Mouse (Mus musculus) T-cell, adult 2 months (primary cell): ENCODE measurements around the gene Zdhhc14.

Experiments used
- DNase-seq: peaks from one replicate; pipeline ENCODE4 v3.0.0; 2022; ENCODE audit warnings: low spot score

The Zdhhc14 gene

DNA sequence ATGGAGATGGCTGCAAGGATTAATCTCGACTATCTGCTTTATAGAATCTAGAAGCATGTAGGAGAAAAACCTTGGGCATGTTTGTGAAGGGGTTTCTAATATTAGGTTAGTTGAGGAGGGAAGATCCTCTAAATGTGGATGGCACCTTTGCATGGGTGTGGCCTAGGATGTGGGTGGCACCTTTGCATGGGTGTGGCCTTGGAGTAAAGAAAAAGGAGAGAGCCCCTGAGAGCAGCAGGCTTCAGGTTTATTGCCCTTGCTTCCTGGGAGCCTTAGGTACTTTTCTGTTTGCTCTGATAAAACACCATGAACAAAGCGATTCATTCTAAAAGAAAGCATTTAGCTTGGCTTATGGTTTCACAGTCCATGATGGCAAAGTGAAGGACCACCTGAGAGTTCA lies 62.2 kb downstream of the Zdhhc14 start:
- DNase-seq = no peak

DNA sequence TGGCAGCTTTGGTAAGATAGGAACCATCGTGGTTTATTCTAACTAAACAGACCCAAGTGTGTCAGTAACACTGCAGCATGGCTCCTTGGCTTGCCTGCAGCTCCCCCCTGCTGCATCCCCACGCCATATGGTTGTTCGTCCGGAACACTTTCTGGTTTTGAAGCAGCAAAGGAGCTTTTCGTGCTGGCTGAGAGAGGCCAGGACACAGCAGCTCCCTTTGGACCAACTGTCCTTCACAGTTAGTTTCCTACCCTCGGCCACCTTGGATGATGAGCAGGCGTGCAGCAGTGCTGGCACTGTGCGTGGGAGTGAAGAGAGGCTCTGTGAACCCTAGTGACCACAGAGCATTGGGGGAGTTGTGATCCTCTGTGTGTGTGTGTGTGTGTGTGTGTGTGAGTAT lies 64.2 kb downstream of the Zdhhc14 start:
- DNase-seq = no peak

DNA sequence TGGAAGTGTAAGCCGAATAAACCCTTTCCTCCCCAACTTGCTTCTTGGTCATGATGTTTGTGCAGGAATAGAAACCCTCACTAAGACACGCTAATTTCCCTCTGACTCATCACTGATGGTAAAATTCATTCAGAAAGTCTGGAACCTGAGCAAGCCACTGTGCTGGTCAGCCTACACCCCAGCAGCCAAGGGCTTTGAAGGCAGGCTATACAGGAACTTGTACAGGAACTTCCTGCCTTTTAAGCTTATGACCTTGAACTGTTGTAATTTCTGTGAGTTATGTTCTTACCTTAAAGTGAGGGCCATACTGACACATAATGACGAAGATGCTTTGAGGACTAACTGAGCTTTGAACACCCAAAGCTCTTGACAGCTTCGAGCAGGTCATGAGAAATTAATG lies 67.9 kb downstream of the Zdhhc14 start:
- no peak for DNase-seq

DNA sequence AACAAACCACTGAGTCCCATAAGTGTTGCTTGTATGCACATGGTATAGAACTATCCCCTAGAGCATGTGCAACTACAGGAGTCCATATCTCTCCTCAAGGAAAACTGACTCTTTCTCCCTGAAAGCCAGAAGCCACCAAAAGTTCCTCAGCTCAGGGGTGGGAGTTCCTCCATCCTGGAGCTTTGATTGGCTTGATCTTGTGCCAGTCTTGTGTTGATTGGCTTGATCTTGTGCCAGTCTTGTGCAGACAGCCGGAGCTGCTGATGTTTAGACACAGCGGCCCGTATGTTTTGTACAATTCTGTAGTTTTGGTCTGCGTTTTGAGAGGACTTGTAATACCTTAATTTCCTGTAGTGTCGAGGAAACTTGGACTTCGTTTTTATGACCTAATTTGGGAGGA lies 70.8 kb downstream of the Zdhhc14 start:
- DNase-seq = no peak

DNA sequence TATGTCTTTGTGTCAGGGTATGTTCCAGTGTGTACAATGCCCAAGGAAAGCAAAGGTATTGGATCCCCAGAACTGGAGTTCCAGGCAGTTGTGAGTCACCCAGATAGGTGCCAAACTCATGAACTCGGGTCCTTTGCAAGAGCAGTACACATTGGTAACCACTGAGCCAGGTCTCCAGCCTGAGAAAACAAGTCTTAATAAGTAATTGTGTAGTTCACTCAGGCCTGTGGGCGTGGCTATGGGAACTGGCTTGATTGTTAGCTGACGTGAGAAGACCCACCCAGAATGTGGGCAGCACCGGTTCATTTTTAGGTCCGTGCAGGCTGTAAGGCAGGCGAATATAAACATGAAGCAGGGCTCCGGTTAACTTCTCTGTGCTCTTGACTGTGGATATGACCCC lies 73.6 kb downstream of the Zdhhc14 start:
- no peak for DNase-seq

DNA sequence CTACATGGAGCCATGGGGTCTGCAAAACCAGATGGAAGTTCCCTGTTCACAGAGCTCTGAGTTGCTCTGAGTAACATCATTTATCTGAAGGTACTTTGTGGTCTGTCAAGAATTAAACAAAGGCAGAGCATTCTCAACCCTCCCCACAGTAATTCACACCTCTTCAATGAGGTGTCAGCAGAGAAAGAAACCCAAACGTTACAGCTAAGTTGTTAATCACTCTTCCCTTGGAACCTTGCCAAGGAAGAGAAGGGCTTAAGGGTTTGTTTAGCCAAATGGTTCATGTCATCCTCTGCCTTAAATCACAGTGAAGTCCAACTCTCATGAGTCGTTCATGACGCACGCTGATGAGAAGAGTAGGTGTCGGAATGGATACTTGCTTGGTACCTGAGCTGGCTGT lies 75.6 kb downstream of the Zdhhc14 start:
- no peak for DNase-seq

DNA sequence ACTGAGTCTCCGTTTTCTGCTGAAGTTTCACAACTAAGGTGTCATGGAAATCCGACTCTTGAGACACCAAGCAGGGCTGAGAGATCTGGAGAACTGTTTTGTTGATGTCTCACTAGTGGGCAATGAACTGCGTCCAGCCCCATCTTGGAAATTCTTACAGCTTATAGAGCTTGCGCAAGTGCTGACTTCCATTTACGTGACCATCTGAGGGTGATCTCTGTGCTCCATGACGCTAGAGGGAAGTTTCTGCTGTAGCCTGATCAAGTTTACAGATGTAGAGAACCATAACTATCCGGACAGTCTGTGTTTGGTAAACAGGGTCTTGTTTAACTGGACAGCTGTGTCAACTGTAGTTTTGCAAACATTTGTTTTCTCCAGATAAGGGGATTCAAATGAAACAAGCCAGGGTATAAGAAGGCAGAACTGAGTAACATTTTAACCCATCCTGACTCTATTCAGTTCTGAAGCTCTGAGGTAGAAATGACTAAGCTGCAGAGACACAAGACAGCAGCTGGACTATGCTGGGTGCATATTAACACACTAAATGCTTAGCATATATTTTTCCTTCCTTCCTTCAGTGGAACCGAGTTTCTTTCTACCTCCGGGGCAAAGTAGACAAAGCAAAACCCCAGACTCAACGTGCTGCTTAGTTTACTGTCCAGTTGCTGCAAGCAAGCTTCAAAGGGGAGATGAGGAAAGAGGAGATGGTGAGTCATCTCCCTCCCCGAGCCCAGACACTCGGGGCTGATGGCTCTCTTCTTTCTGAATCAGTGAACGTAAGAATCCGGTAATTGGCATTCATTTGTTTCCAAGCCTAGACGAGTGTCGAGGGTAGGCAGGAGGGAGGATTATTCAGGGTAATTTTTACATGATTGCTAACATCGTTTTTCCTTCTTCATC lies 77.0 kb downstream of the Zdhhc14 start:
- no peak for DNase-seq

DNA sequence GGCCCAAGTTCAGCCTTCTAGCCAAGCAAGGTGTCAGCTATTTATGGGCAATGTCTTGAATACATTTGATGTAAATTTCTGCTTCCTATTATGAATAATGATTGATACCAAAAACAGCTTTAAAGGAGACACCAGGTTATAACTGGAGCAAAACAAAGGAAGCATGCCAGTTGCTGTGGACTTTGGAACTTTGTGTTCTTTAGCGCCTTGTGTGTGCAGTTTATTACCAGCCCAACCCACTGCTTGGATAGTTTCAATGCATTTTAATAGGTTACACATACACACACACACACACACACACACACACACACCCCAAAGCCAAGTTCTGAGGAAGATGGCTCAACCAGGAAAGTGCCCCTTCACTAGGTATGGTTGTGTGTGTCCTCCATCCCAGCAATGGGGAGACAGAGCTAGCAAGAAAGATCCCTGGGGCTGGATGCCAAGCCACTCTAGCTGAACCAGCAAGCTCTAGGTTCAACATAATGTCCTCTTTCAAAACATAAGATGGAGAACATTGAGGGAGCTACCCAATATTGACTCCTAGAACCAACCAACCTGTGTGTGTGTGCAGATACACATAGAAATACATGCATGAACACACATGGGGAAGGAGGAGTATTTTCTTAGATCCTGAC lies 79.9 kb downstream of the Zdhhc14 start:
- DNase-seq = no peak

DNA sequence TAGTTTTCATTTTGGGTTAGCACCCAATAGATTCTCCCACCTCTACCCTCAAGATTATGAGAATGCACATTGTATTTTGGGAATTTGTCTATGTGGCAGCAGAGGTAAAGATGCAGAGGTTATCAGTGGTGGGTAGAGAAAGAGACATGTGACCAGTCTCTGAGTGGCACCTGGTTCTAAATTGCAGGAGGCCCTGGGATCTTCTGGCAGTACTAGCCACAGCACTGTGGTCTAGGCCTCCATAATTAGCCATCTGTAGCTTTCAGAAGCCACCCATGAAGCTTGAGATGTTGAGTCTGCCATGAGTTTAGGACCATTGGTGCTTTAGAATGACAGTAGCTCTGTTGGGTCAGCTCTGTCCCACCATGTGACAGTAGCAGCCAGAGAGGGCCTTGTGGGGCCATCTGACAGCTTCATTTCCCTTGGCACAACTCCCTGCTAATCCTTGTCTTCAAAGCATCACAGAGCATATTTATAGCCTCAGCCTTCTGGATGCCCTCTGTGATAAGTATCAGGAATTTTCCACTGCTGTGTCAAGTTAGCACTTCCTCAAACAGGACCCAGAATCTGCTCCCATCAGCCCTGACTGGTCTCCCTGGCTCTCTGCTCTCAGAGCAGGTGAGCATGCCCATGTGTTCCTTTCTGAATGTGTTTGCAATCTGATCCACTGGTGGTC lies 80.5 kb downstream of the Zdhhc14 start:
- DNase-seq = no peak

DNA sequence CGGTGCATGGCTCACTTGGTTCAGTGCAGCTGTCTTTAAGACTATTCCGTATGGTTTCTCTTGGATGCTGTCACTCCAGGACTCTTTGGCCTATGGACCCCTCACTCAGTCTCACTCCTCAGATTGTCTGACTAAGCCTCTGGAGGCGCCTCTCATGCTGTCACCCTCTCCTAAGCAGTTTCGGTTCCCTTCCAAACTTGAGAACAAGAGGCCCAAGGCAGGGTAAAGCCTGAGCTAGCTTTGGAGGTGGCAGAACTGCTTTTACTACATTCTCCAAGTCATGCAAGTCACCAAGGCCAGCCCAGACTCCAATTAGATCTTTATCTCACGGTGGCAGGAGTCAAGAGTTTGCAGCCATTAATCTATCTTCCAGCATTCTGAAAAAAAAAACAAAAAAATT lies 82.3 kb downstream of the Zdhhc14 start:
- DNase-seq = no peak

DNA sequence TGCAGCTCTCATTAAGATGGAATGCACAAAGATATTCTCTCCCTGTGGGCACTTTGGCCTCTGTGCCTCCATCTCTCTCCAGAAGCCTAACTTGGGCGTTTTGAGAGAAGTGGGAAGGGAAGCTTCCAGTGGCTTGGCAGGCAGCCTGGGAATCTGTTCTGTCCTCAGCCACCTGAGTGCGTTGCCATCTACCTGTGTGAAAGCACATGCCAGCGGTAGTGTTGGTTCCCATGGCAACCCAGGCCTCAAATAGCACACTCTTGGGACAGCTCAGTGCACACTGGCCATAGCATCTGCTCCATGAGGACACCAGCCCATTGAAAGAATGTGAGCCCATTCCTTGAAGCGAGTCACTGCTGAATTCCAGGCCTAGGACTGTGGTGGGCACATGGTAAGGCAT lies 83.2 kb downstream of the Zdhhc14 start:
- DNase-seq = no peak

DNA sequence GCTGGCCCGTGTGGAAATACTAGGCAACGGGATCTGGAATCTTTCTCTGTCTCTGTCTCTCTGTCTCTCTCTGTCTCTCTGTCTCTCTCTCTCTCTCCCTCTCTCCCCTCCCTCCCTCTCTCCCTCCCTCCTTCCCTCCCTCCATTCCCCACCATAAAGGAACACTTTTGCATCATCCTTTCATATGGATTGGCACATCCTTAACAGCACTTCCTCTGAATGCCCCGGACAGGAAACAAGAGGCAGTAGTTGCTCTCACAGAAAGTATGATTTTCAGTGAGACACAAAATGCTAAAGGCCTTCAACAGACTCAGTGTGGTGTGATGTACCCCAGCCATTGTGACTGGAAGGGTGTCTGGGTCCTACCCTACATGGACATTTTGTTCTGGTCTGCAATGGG lies 89.9 kb downstream of the Zdhhc14 start:
- no peak for DNase-seq

DNA sequence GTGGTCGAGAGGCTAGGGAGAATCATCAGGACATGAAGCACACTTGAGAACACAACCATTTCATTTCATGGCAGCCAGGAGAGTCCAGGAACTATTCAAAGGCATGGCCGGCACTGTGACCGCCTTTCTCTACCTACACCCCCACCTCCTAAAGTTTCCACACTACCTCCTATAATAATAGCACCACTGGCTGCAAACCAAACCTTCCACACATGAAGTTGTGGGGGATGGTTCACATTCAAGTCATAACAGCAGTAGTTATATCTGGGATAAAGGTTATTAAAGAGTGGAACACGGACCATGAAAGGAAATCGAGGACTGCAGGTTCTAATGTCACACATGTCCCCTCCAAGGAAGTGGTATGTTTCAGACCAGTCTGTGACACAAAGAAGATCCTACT lies 90.6 kb downstream of the Zdhhc14 start:
- DNase-seq = no peak

DNA sequence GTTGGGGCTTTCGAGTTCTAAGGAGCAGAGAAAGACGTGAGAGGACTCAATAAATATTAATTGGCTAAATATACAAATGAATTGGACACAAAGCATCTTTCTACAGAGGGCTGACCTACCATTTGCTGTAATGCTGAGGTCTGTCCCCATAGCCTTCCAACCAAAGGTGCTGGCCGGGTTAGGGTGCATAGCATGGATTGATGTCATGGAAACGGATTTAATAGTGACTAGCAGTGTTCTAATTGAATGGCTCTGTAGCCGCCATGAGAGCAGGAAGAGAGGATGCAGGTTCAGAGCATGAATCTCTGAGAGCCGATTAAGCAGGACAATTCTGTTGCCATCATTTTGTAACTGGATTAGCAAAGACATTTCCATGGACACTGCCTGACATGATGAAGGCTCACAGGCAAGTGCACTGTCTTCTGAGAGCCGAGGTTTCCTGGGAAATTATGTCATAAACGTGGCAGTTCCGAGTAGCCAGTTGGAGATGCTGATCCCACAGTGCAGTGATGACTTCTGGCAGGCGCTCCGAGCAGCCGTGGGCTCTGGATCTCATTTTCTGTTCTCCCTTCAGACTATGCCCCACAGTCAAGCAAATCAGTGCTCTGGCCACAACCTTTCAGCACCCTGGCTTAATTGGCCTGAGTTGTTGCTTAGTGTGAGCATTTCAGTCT lies 91.3 kb downstream of the Zdhhc14 start:
- no peak for DNase-seq

DNA sequence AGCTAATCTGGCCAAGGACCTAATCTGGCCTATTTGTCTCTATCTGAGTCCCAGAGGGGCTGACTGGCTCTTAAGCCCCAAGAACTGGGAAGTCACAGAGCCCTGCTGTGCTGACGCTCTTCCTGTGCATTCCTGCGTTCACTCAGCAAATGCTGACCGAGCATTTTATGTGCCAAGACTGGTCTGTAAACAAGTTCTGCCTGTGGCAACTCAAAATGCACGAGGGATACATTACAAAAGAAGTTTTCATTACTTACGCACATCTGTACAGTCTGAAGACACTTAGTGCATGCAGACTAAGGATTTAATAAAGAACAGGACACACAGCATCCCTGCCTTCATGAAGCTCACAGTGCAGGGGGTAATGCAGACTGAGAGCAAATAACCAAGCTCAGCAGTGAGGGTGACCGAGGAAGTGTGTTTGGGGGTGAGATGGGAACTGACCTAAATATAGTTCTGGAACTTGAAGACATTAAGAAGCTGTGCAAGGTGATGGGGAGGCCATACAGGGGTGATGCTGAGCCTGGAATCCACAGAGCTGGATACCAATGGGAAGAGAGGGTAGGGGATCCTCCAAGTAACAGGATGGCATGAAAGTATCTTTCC lies 99.3 kb downstream of the Zdhhc14 start:
- no peak for DNase-seq

DNA sequence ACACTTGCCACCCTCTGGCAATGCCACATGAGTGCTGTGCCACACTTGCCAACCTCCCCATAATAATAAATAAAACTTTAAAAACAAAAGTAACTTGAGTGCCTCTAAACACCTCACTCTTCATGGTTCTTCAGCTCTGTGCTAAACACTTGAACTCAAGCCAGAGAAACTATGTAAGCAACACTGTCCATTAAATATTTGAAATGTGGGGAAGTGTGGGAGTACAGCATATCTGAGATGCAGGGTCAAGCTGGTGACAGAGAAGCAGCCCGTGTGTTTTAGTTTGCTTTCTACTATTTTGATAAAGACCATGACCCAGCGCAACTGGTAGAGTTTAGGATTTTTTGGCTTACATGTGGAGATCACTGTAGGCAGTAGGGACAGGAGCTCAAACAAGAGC lies 100.7 kb downstream of the Zdhhc14 start:
- no peak for DNase-seq

DNA sequence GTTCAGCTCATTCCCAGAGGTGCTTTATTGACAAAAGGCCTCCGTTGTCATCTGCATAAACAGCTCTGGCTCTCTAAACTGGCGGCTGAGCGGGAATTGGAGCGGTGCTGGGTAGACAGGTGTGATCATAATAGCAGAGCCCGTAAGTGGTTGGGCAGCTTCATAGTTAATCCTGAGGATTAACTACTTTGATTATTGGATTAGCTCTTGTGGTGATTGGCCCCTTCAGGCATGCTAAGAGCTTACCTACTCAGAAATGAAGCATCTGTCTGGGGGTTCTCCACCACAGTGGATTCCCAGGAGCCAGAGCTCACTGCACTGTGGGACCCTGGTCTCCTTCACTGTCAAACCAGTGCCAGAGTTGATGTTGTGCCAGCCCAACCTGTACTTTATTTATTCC lies 102.7 kb downstream of the Zdhhc14 start:
- DNase-seq = no peak

DNA sequence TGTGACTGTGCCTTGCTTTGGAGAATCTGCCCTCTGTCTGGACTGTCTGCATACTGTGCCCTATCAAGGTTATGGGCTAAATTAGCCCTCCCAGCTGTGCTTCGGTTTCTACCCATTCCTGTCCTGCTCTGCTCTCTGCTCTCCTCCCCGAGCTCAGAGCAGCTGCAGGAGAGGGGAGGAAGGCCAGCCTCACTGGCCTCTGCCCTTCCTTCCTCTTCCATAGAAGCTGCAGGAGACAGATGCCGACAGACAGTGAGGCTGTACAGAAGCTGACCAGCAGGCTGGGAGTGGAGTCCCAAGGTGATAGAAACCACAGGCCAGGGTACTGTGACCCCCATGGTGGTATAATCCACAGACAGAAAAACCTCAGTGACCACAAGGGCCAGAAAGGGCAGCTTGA lies 104.1 kb downstream of the Zdhhc14 start:
- DNase-seq = no peak

DNA sequence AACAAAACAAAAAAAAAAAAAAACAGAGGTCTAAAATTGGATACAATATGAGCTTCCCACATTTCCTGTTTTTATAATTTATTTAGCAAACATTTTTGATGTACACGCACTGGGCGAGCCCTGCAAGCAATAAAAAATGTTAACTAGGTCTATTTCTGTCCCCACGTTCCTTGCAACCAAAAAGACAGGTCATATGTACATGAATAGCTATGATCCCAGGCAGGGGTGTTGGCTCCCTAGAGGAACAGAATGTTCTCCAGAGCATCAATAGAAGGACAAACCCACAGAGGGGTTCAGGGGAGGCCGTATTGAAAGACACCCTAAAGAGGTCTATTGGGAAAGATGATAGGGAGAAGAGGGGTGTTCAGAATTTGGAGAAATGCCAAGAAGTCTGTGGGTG lies 106.6 kb downstream of the Zdhhc14 start:
- no peak for DNase-seq

DNA sequence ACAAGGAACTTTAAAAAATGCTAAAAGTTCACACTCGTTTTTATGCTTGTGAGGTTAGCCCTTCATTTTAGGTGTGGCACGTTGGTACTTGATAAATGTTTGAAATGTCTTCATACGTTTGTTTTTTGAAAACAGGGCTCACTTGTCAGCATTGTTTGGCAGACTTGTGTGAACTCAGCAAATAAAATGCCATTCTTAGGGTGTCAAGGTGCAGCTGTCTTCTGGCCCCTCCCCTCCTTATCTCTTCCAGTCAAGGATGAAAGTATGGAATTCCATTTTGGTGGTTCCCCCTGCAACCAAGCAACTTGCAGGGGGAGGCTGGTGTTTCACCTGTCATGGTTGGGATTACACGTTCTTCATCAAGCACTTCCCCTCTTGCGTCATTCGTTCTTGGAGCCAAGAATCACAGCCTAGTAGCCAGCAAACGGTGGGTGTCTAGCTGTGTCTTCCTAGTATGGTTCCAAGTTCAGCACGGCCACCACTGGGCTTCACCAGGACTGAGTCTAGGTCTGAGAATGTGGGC lies 108.2 kb downstream of the Zdhhc14 start:
- DNase-seq = no peak

DNA sequence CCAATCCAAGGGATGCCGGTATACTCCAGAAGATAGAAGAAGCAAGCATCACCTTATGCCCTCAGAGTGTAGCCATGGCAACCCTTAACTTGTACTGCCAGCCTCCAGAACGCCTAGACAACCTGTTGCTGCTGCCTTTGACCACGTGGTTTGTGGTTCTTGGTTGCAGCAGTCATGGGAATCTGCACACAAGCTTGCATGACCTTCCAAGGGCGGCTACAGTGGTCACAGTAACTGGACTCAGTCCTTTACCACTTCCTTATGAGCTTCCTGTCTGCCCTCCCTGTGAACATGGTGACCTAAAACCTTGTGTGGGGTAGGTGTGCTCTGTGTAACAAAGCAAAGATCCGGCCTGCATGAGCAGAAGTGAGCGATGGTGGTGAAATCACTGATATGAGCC lies 109.6 kb downstream of the Zdhhc14 start:
- no peak for DNase-seq

DNA sequence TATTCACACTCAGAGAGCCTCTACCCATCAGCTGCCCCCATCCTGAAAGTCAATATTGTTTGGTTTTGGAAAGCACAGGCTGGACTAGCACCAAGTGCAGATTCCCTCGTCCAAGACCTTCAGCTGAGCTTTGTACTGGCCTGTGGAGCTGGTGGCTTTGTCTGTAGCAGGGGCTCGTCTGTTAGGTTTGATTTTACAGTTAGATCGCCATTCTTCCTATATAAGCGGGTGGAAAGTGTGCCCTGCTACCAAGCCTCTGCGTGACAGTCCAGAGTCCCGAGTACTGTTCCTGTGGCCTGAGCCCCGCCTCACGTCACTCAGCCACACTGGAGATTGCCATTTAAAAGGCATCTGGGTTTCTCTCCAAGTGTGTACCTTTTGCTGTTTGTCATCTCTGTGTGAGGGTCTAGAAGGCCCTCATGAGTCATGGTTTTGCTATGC lies 113.8 kb downstream of the Zdhhc14 start:
- no peak for DNase-seq
